Mouse (Mus musculus): ENCODE data around the gene Sinhcaf. TPM values are rescaled to one million over a fixed set of nuclear protein-coding genes. Genes with fewer than 3 reads are reported as not detected.

Sinhcaf gene
- 25.1 and 50.9 TPM in 2 replicates for polyA plus RNA-seq (2015; fragmentation: Nextera tagmentation; extraction: Ambion mirVana)

GRCm38 (mm10) chr6:148946409-148946742, at the start of gene Sinhcaf:
Gene Sinhcaf, minus strand, starts transcription at chr6:148946467.

GRCm38 (mm10) chr6:148895773-148896506, 50.3 kb downstream of the Sinhcaf start, which contains the start of gene Caprin2:
Gene Caprin2, minus strand, starts transcription at chr6:148896237.

Other genes starting within 250 kb of the Sinhcaf start
- 10.1 and 13.4 TPM in 2 replicates for gene Ipo8, start 115.0 kb downstream of the Sinhcaf start, polyA plus RNA-seq (2015; fragmentation: Nextera tagmentation; extraction: Ambion mirVana)
- 15.6 and 22.2 TPM in 2 replicates for gene Caprin2, start 50.2 kb downstream of the Sinhcaf start, polyA plus RNA-seq (2015; fragmentation: Nextera tagmentation; extraction: Ambion mirVana)
- gene Dennd5b, start 155.2 kb upstream of the Sinhcaf start, polyA plus RNA-seq (2015; fragmentation: Nextera tagmentation; extraction: Ambion mirVana): 5.0 and 5.6 TPM in 2 replicates
- gene Gm10203, start 183.7 kb upstream of the Sinhcaf start, polyA plus RNA-seq (2015; fragmentation: Nextera tagmentation; extraction: Ambion mirVana): not detected in 2 replicates
- 34.5 and 39.9 TPM in 2 replicates for gene Etfbkmt, start 193.4 kb upstream of the Sinhcaf start, polyA plus RNA-seq (2015; fragmentation: Nextera tagmentation; extraction: Ambion mirVana)
- 48.2 and 59.3 TPM in 2 replicates for gene Amn1, start 242.2 kb upstream of the Sinhcaf start, polyA plus RNA-seq (2015; fragmentation: Nextera tagmentation; extraction: Ambion mirVana)

All from adrenal gland, postnatal 0 days (tissue).